Mouse (Mus musculus) liver, postnatal 0 days (tissue): Measurements from ENCODE around the gene Bmp8a. TPM values are rescaled to one million over a fixed set of nuclear protein-coding genes. Genes with fewer than 3 reads are reported as not detected.
"Not testable (repeated sequence)": the region's sequence is repeated elsewhere in the genome, so short reads cannot be mapped to it uniquely, and the experiment has no call there.

Experiments used
- ATAC-seq: fragments of 200-750 bp; cut with Nextera tagmentation; 2 replicates; pipeline ENCODE4 v1.8.0; 2017; ENCODE audit warnings: mild to moderate bottlenecking, moderate library complexity
- DNase-seq: peaks from one replicate; pipeline ENCODE4 v3.0.0-alpha.2; 2016
- H3K27ac ChIP-seq: fragments of 300-500 bp; sonication (generic); 2 replicates; pipeline ENCODE4 v1.5.1; 2014; ENCODE audit warnings: antibody characterized with exemption, moderate library complexity, mild to moderate bottlenecking, low read depth
- H3K27me3 ChIP-seq: fragments of 300-500 bp; sonication (generic); 2 replicates; pipeline ENCODE4 v1.6.1; 2014; ENCODE audit warnings: low read length, control low read depth, mixed read lengths; ENCODE audit not compliant: insufficient read depth
- H3K36me3 ChIP-seq: fragments of 300-500 bp; sonication (generic); replicated peaks from 2 replicates; pipeline ENCODE4 v1.6.1; 2014; ENCODE audit warnings: mild to moderate bottlenecking, control low read depth, low read length, moderate library complexity, mixed read lengths; ENCODE audit not compliant: insufficient read depth
- H3K4me1 ChIP-seq: fragments of 300-500 bp; sonication (generic); 2 replicates; pipeline ENCODE4 v1.6.1; 2014; ENCODE audit warnings: antibody characterized with exemption, mild to moderate bottlenecking, control low read depth; ENCODE audit not compliant: insufficient read depth
- H3K4me2 ChIP-seq: fragments of 300-500 bp; sonication (generic); 2 replicates; pipeline ENCODE4 v1.6.1; 2014; ENCODE audit warnings: low read depth, mild to moderate bottlenecking, low read length, moderate library complexity, mixed read lengths
- H3K4me3 ChIP-seq: fragments of 300-500 bp; sonication (generic); 2 replicates; pipeline ENCODE4 v1.5.1; 2014; ENCODE audit warnings: low read depth, low read length
- H3K9ac ChIP-seq: fragments of 300-500 bp; sonication (generic); replicated peaks from 2 replicates; pipeline ENCODE4 v1.6.1; 2014; ENCODE audit warnings: mild to moderate bottlenecking, moderate library complexity
- H3K9me3 ChIP-seq: fragments of 300-500 bp; sonication (generic); 2 replicates; pipeline ENCODE4 v1.6.1; 2016; ENCODE audit warnings: mild to moderate bottlenecking, control low read depth, low read length, mixed read lengths
- CTCF ChIP-seq: sonication (generic); IDR thresholded peaks from 2 replicates; pipeline ENCODE4 v1.5.1; 2016; ENCODE audit warnings: antibody characterized with exemption, low read depth
- EP300 ChIP-seq: IDR thresholded peaks from 2 replicates; pipeline ENCODE4 v1.6.1; 2016; ENCODE audit warnings: antibody characterized with exemption, low read depth, mild to moderate bottlenecking
- WGBS: fragments of 180-500 bp; shearing (Covaris S2); extraction: QIAGEN DNeasy Blood & Tissue Kit; methylation state at CpG from one replicate; pipeline ENCODE4 v1.1.7; 2014; ENCODE audit not compliant: insufficient replicate concordance; 5-methylcytosine and 5-hydroxymethylcytosine counted together
- polyA plus RNA-seq: library from polyadenylated mRNA; unstranded; fragments of >200 nt; fragmentation: Nextera tagmentation; extraction: Ambion mirVana; gene quantifications from 2 replicates; pipeline ENCODE4 v1.2.1, GENCODE M21; 2015

Bmp8a gene
- polyA plus RNA-seq, 1 experiment from 2014 or later, result 0.21 TPM

DNA sequence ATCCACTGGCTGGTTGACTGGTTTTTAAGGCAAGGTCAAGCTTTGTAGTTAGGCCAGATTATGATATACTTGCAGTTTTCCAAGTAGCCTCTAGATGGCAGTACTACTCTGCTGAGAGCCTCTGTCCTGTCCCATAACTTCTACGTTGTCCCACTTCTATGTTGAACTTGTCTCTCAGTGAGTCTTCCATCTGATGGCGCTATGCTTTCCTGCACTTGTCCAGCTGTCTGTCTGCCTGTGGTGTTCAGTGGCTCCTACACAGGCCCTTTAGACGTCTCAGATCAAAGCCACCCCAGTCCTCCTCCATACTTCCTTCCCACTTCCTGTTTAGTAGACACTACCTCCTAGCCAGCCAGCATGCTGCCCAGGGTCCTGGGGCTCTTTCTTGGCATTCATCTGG is 37.3 kb downstream of the Bmp8a start:
- no peak overlapping the region for H3K4me2 ChIP-seq
- ATAC-seq (peak; percentile 61), DNase-seq (no peak)
- no peak overlapping the region for H3K9ac ChIP-seq
- 0 out of 2 replicates have a peak, but pooled peaks cover under 1% of the 10 kb centered on the region for H3K4me1 ChIP-seq
- WGBS, result 11% methylated on average over 3 of the region's 3 CpGs
- H3K36me3 ChIP-seq, result peaks cover 28% of the 10 kb centered on the region
- TF ChIP-seq EP300 (no peak), CTCF (peak; percentile 87)
- no peaks in the 10 kb centered on the region for H3K27me3 ChIP-seq
- no peak overlapping the region for H3K4me3 ChIP-seq
- H3K27ac ChIP-seq, result no peak overlapping the region
- H3K9me3 ChIP-seq, result peaks cover 3% of the 10 kb centered on the region; the same call in 1 of the 2 replicates

DNA sequence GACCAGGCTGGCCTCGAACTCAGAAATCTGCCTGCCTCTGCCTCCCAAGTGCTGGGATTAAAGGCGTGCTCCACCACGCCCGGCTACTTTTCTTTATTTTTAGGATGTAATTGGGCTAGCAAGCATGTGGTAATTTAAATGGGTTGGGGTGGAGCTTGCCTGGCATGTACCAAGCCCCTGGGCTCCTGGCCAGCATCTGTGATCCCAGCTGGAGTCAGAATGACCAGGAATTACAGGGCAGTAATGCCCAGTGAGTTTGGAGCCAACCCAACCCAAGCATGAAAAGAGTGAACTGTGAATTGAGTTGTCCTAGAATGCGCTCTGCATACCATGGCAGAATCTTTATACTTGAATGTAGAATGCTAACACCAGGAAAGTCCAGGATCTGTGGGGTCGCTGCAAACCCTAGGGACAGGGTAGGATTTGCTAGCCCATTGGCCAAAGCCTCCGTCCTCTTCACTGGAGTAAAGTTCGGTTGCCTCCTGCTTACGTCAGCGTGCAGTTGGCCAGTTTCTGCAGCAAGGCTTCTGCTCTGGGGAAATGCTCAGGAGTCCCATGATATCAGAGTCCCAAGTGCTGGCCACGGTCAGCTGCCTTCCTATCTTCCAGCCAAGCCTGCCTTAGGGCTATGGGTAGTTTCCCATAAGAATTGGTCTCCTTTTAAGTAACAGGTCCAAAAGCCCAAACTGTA is 43.9 kb downstream of the Bmp8a start:
- Histone ChIP-seq H3K9me3 (peaks cover 3% of the 10 kb centered on the region; the same call in 1 of the 2 replicates), H3K4me1 (no peaks in the 10 kb centered on the region), H3K36me3 (peaks cover 85% of the 10 kb centered on the region), H3K4me2 (no peak overlapping the region), H3K9ac (no peak overlapping the region), H3K27me3 (no peaks in the 10 kb centered on the region), H3K27ac (no peak overlapping the region), H3K4me3 (no peak overlapping the region)
- TF ChIP-seq EP300 (no peak), CTCF (no peak)
- DNase-seq (no peak), ATAC-seq (no peak)
- 92% methylated on average over 11 of the region's 11 CpGs for WGBS

DNA sequence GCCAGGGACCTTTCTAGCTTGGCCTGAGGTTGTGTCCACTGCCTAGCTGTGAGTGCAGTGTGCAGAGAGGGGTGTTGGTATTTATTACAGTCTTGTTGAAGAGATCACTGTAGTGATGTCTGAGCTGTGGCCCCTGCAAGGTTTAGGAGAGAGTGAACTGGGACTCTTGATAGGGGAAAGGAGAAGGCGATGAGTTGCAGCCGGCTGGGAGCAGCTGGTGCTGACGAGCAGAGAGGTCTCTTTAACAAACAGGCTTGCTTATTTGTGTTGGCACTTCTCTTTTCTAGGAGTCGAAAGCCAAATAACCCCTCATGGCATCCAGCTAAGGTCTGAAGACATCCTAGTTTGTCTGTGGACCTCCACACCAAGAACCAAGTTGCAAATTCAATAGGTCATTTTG is 44.8 kb downstream of the Bmp8a start:
- H3K27me3 ChIP-seq, result no peaks in the 10 kb centered on the region
- WGBS, result 82% methylated on average over 4 of the region's 4 CpGs
- TF ChIP-seq EP300, result no peak
- no peak for TF ChIP-seq CTCF
- ATAC-seq (no peak), DNase-seq (no peak)
- H3K4me3 ChIP-seq, result no peak overlapping the region
- no peaks in the 10 kb centered on the region for H3K4me1 ChIP-seq
- no peak overlapping the region for H3K4me2 ChIP-seq
- H3K36me3 ChIP-seq, result peaks cover 86% of the 10 kb centered on the region
- no peaks in the 10 kb centered on the region for H3K9me3 ChIP-seq
- no peak overlapping the region for H3K9ac ChIP-seq
- H3K27ac ChIP-seq, result no peak overlapping the region

DNA sequence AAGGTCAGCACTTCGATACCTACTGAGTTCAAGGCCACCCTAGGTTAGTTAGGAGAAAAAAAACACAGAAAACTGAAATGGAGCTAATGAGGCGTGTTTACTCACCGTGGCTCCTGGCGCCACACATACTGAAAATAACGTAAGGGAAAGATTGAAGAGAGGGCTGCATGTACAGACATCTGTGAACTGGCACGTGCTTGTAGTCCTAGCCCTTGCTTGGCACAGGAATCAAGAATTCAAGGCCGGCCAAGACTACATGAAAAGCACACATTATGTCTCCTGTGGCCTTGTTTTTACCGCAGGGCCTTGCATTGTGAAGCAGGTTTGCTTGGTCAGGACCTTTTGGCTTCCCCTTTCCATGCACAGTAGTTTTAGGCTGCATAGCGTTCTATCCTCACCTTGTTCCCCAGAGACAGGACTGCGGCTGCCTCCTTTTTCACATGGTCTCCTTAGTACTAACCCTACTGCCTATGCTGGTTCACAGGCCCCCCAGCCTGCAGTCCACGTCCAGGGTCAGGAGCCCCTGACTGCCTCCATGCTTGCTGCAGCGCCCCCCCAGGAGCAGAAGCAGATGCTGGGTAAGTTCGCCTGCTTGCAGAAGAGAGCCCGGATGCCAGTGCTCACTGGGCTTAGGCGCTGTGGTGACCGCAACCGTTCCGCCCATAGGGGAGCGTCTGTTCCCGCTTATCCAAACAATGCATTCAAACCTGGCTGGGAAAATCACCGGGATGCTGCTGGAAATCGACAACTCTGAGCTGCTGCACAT is 45.7 kb downstream of the Bmp8a start:
- no peaks in the 10 kb centered on the region for H3K4me1 ChIP-seq
- H3K9me3 ChIP-seq, result no peaks in the 10 kb centered on the region
- no peak for TF ChIP-seq CTCF
- no peak for TF ChIP-seq EP300
- peaks cover 86% of the 10 kb centered on the region for H3K36me3 ChIP-seq
- ATAC-seq (no peak), DNase-seq (no peak)
- H3K4me3 ChIP-seq, result no peak overlapping the region
- no peaks in the 10 kb centered on the region for H3K27me3 ChIP-seq
- no peak overlapping the region for H3K27ac ChIP-seq
- H3K4me2 ChIP-seq, result no peak overlapping the region
- WGBS, result 92% methylated on average over 21 of the region's 22 CpGs
- H3K9ac ChIP-seq, result no peak overlapping the region

DNA sequence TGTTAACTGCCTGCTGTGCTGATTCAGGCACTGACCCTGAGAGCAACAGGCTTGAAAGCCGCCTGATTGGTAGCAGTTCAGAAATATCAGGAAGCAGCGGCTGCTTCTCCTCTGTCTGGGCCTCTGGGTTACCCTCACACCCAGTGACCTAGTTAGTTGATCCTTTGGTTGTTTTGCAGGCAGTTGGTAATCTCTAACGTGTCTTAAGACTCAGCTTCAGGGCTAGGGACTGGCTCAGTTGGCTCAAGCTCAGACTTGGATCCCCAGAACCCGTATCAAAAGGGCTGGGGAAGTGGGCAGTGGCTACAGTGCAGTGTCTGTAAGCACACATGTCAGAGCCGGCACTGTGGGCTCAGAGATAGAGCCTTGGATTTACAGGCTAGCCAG is 46.9 kb downstream of the Bmp8a start:
- 84% methylated on average over 5 of the region's 5 CpGs for WGBS
- DNase-seq, result no peak

DNA sequence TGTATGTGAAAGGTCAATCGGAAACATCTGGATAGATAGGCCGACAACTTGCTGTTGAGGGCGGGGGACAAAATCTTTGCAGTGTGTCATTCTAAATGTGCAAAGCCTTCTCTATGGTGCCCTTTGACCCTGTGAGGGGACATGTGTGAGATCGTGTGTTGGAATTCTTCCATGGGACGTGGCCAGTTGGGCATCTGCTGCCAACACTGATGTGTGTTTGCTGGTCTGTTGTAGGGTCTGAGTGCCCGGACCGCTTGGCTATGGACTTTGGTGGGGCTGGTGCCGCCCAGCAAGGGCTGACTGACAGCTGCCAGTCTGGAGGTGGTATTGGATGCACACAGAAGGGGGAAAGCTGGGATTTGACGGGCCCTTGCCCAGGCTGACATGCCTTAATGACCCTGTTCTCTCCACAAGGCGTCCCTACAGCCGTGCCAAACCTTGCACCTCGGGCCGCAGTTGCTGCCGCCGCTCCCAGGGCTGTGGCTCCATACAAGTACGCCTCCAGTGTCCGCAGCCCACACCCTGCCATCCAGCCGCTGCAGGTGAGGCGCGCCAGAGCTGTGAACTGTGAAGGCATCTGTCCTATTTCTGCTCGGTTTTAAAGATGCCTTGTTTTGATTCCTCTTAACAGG is 47.4 kb downstream of the Bmp8a start:
- Histone ChIP-seq H3K36me3 (peaks cover 93% of the 10 kb centered on the region), H3K4me2 (no peak overlapping the region), H3K4me1 (no peaks in the 10 kb centered on the region), H3K9me3 (no peaks in the 10 kb centered on the region), H3K27ac (no peak overlapping the region), H3K9ac (no peak overlapping the region), H3K4me3 (no peak overlapping the region), H3K27me3 (no peaks in the 10 kb centered on the region)
- TF ChIP-seq EP300 (no peak), CTCF (no peak)
- no peak for DNase-seq
- ATAC-seq, result no peak
- 90% methylated on average over 21 of the region's 21 CpGs for WGBS

More for the DNA sequence above, 46.9 kb downstream of the Bmp8a start:
- Histone ChIP-seq H3K4me1 (no peaks in the 10 kb centered on the region), H3K4me3 (no peak overlapping the region), H3K27ac (no peak overlapping the region), H3K27me3 (no peaks in the 10 kb centered on the region), H3K9ac (no peak overlapping the region), H3K36me3 (peaks cover 91% of the 10 kb centered on the region), H3K4me2 (no peak overlapping the region), H3K9me3 (no peaks in the 10 kb centered on the region)
- no peak for TF ChIP-seq CTCF
- no peak for ATAC-seq

DNA sequence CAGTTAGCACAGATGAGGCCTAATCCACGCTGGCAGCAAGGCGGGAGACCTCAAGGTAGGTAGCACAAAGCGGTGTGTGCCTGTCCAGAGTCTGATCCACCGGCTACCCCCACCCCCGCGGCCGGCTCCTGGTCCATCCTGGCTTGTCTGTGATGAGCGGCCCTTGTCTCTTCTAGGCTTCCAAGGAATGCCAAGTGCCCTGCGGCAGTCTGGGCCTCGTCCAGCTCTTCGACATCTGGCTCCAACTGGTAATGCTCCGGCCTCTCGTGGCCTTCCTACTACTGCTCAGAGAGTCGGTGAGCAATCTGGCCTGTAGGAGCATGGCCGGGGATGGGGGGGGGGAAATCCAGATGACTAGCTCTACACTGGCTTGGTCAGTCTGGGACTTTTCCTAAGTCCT is 48.0 kb downstream of the Bmp8a start:
- not testable (repeated sequence) for H3K9me3 ChIP-seq, H3K4me1 ChIP-seq, H3K9ac ChIP-seq, H3K27ac ChIP-seq, H3K4me2 ChIP-seq, H3K27me3 ChIP-seq, DNase-seq, H3K4me3 ChIP-seq, ATAC-seq
- 96% methylated on average over 15 of the region's 15 CpGs for WGBS
- peaks cover 95% of the 10 kb centered on the region for H3K36me3 ChIP-seq
